Mouse (Mus musculus): ENCODE data around the gene Exosc3. TPM values are rescaled to one million over a fixed set of nuclear protein-coding genes. Genes with fewer than 3 reads are reported as not detected.
"Not testable (repeated sequence)": the region's sequence is repeated elsewhere in the genome, so short reads cannot be mapped to it uniquely, and the experiment has no call there.

Exosc3 gene
- total RNA-seq (2021) = 10 to 100 TPM; 14.8 to 16.1 TPM

GRCm38 (mm10) chr4:45342286-45343155 is at the start of gene Exosc3:
Exosc3 (minus strand) TSS chr4:45342732.
- DNase-seq (ENCODE audit: extremely low spot score in 1 of 2, low spot score in 1 of 2) = no peak

DNA sequence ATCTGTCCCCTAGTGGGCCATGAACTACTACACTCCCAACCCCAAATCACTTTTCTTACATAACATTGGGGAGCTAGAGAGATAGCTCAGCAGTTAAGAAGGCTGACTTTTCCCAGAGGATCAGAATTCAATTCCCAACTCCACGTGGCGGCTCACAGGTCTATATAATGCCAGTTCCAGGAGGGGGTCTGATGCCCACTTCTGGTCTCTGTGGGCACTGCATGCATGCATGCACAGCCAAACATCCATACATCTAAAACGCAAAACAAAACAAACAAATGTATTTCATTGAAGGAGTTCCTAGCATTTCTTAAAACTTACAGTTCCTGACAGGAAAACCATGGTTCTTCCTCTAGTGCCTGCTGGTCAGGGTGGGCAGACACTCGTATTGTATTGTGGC is 49.6 kb upstream of the Exosc3 start:
- DNase-seq (ENCODE audit: extremely low spot score in 1 of 2, low spot score in 1 of 2) = no peak

GRCm38 (mm10) chr4:45387296-45387695 is 44.8 kb upstream of the Exosc3 start:
- not testable (repeated sequence) for DNase-seq (ENCODE audit: extremely low spot score in 1 of 2, low spot score in 1 of 2)

- DNase-seq (ENCODE audit: extremely low spot score in 1 of 2, low spot score in 1 of 2) = not testable (repeated sequence)
Measured at GRCm38 (mm10) chr4:45382133-45382532, 39.6 kb upstream of the Exosc3 start.

- not testable (repeated sequence) for DNase-seq (ENCODE audit: extremely low spot score in 1 of 2, low spot score in 1 of 2)
Measured at GRCm38 (mm10) chr4:45380903-45381580, 38.5 kb upstream of the Exosc3 start.

DNA sequence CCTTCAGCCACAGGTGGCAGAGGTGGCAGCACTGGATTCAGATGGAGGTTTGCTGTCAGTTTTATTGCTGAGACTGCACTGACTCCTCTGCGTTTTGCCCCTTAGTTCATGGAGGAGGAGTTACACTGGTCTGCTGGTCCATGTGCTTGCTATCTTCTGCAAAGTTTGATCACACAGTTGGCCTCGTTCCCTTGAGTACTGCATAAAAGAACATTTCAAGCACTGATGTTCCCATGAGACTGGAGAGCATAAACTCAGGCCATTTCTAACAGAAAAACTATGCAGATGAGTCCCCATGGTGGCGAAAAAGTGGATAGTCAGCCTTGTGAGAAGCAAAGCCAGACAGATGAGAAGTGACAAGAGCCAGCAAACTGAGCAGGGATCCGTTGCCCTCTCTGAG is 34.0 kb upstream of the Exosc3 start:
- DNase-seq (ENCODE audit: extremely low spot score in 1 of 2, low spot score in 1 of 2) = no peak

GRCm38 (mm10) chr4:45374879-45375278 is 32.3 kb upstream of the Exosc3 start:
- DNase-seq (ENCODE audit: extremely low spot score in 1 of 2, low spot score in 1 of 2) = no peak

GRCm38 (mm10) chr4:45371261-45371660 is 28.7 kb upstream of the Exosc3 start:
- no peak for DNase-seq (ENCODE audit: extremely low spot score in 1 of 2, low spot score in 1 of 2)

- no peak for DNase-seq (ENCODE audit: extremely low spot score in 1 of 2, low spot score in 1 of 2)
Measured at GRCm38 (mm10) chr4:45356653-45357052, 14.1 kb upstream of the Exosc3 start.

GRCm38 (mm10) chr4:45341669-45342249 is 773 bp downstream of the Exosc3 start, which contains the start of gene Dcaf10:
Dcaf10 (plus strand) TSS chr4:45342101.
- peak; percentile 94 to 96 for DNase-seq (ENCODE audit: extremely low spot score in 1 of 2, low spot score in 1 of 2)

DNA sequence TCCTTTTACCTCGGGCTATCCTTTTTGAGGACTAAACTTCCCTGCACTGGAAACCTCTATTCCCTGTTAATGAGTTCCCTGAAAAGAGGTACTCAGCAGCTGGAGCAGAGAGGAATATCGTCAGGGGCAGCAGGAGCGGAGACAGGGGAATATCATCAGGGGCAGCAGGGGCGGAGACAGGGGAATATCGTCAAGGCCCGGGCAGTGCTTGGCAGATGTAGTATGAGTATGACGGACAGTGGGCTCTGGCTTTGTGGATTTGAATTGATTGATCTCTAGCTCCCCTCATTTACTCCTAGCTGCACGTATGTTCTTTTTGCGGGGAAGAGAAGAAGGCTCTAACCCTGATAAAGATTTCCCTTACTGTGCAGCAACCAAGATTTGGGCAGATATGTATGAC is 1.3 kb downstream of the Exosc3 start:
- no peak for DNase-seq (ENCODE audit: extremely low spot score in 1 of 2, low spot score in 1 of 2)

- no peak for DNase-seq (ENCODE audit: extremely low spot score in 1 of 2, low spot score in 1 of 2)
Measured at GRCm38 (mm10) chr4:45332466-45332865, 10.1 kb downstream of the Exosc3 start.

DNA sequence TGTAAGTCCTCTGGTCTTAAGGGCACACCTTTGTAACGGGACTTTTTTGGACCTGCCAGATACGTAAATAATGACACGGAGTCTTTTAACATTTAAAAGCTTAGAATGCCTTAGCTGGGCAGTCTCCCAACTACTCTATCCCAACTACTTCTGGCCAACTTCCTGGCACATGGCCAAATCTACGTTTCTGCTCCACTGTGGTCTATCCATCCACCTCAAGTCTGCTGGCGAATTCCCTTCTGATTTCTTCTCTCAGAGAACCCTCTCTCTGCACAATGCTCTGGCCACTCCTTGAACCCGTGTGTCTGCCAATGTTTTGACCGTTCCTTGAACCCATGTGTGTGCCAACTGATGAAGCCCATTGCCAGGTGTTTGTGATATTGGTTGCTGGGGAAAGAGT is 11.4 kb downstream of the Exosc3 start:
- no peak for DNase-seq (ENCODE audit: extremely low spot score in 1 of 2, low spot score in 1 of 2)

- peak; percentile 70 to 80 for DNase-seq (ENCODE audit: extremely low spot score in 1 of 2, low spot score in 1 of 2)
Measured at GRCm38 (mm10) chr4:45320159-45320816, 22.2 kb downstream of the Exosc3 start.

DNA sequence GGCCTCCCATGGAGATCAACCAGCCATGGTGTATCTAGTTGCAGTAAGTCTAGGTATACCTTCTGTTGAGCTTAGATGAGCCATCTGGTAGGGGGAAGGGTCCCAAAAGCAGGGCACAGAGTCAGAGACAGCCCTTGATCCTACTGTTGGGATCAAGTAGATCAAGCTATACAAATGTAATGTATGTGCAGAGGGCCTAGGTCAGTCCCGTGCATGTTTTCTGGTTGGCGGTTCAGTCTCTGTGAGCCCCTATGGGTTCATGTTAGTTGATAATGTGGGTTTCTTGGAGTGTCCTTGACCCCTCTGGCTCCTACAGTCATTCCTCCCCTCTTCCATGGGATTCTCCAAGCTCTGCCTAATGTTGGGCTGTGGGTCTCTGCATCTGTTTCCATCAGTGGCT is 31.5 kb downstream of the Exosc3 start:
- DNase-seq (ENCODE audit: extremely low spot score in 1 of 2, low spot score in 1 of 2) = no peak

GRCm38 (mm10) chr4:45308606-45309005 is 33.9 kb downstream of the Exosc3 start:
- no peak for DNase-seq (ENCODE audit: extremely low spot score in 1 of 2, low spot score in 1 of 2)

GRCm38 (mm10) chr4:45308046-45308445 is 34.5 kb downstream of the Exosc3 start:
- peak in 1 of 2 experiments; percentile 16 for DNase-seq (ENCODE audit: extremely low spot score in 1 of 2, low spot score in 1 of 2)

GRCm38 (mm10) chr4:45305536-45305935 is 37.0 kb downstream of the Exosc3 start:
- no peak for DNase-seq (ENCODE audit: extremely low spot score in 1 of 2, low spot score in 1 of 2)

- peak; percentile 36 to 58 for DNase-seq (ENCODE audit: extremely low spot score in 1 of 2, low spot score in 1 of 2)
Measured at GRCm38 (mm10) chr4:45296662-45297564, 45.6 kb downstream of the Exosc3 start, which contains the start of gene Trmt10b. Trmt10b (plus strand) TSS chr4:45297127.

DNA sequence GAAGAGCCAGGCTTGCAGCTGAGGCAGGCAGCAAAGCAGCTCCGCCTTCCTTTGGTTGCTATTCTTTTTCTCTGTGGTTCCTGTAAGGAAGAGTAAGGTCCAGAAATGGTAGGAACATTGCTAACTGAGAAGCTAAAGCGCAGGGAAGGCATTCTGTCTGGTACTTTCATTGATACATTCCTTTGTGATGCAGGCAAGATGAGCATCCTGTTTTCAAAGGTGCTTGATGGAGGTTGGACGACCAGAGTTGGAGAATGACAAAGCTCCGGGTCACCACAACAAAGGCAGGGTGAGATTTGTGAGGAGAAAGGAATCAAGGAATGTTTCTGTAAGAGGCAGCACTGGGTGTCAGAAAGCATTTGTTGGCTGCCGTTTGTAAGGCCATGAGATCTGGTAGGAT is 54.6 kb downstream of the Exosc3 start:
- DNase-seq (ENCODE audit: extremely low spot score in 1 of 2, low spot score in 1 of 2) = no peak
